Mouse (Mus musculus): Measurements from ENCODE around the gene Ccdc122.

GRCm38 (mm10) chr14:77011804-77012203 is 24.8 kb upstream of the Ccdc122 start:
- TF ChIP-seq POLR2A (IDR thresholded peaks at IDR 0.05; ENCODE audit: extremely low read depth, insufficient read depth, low read length) (no peak), CTCF (IDR thresholded peaks at IDR 0.05; ENCODE audit: low read depth, low read length) (peak; percentile 59; the same call in 1 of the 2 replicates)

All from liver, adult 2 months (tissue).